Mouse (Mus musculus) G1E (cell line): ENCODE data around the gene Il25. TPM values are rescaled to one million over a fixed set of nuclear protein-coding genes. Genes with fewer than 3 reads are reported as not detected.

Experiments
- ATAC-seq: 2 replicates; pipeline ENCODE4 v1.8.0; 2016; ENCODE audit warnings: mild to moderate bottlenecking; ENCODE audit not compliant: insufficient number of reproducible peaks, poor library complexity, low FRiP score, severe bottlenecking; ENCODE audit errors: extremely low read depth
- DNase-seq: peaks from one replicate; pipeline ENCODE4 v3.0.0; 2012; ENCODE audit warnings: low spot score
- H3K27me3 ChIP-seq: 2 replicates; pipeline ENCODE4 v1.6.1; 2012; ENCODE audit warnings: mild to moderate bottlenecking, low read length, inconsistent platforms; ENCODE audit not compliant: insufficient read depth
- H3K36me3 ChIP-seq: replicated peaks from 2 replicates; pipeline ENCODE3; 2012; ENCODE audit warnings: mild to moderate bottlenecking, inconsistent platforms
- H3K4me1 ChIP-seq: 2 replicates; pipeline ENCODE4 v1.6.1; 2012; ENCODE audit warnings: low read depth, low read length, inconsistent platforms, mixed read lengths; ENCODE audit not compliant: insufficient read depth
- H3K4me3 ChIP-seq: 2 replicates; pipeline ENCODE4 v1.5.1; 2012; ENCODE audit warnings: low read depth, mild to moderate bottlenecking, inconsistent platforms, low read length, moderate library complexity, mixed read lengths
- H3K9me3 ChIP-seq: replicated peaks from 2 replicates; pipeline ENCODE4 v1.6.1; 2012; ENCODE audit warnings: inconsistent platforms
- CTCF ChIP-seq: IDR thresholded peaks from 2 replicates; pipeline ENCODE4 v1.5.1; 2012; ENCODE audit warnings: low read depth, low read length, inconsistent platforms, mixed read lengths
- GATA1 ChIP-seq: IDR thresholded peaks from 2 replicates; pipeline ENCODE4 v1.6.1; 2012; ENCODE audit warnings: borderline replicate concordance, low read length, inconsistent platforms, mixed read lengths
- GATA2 ChIP-seq: IDR thresholded peaks from 2 replicates; pipeline ENCODE4 v1.6.1; 2012; ENCODE audit warnings: low read depth, low read length, inconsistent platforms, borderline replicate concordance
- POLR2AphosphoS5 ChIP-seq: IDR thresholded peaks from 2 replicates; pipeline ENCODE4 v1.6.1; 2012; ENCODE audit warnings: low read depth, low read length, inconsistent platforms; ENCODE audit not compliant: insufficient replicate concordance
- TAL1 ChIP-seq: conservative IDR thresholded peaks from 2 replicates; pipeline ENCODE4 v1.6.1; 2012; ENCODE audit warnings: low read depth, low read length, inconsistent platforms, mixed read lengths
- polyA plus RNA-seq: library from polyadenylated mRNA; stranded (reverse); fragments of >175 nt; gene quantifications from 2 replicates; pipeline ENCODE4 v1.2.3, GENCODE M21; 2012
- total RNA-seq, 2 experiments: library from RNA; stranded (forward) in 1 of 2; stranded (reverse) in 1 of 2; fragments of 200-1000 nt in 1 of 2; fragments of >200 nt in 1 of 2; fragmentation: Nextera tagmentation in 1 of 2; gene quantifications; 2 replicates each; pipeline ENCODE4 v1.2.3; 2014 to 2017

The Il25 gene
- not detected in 2 replicates for total RNA-seq (2014; fragmentation: Nextera tagmentation)
- not detected in 2 replicates for total RNA-seq (2017)
- not detected in 2 replicates for polyA plus RNA-seq

DNA sequence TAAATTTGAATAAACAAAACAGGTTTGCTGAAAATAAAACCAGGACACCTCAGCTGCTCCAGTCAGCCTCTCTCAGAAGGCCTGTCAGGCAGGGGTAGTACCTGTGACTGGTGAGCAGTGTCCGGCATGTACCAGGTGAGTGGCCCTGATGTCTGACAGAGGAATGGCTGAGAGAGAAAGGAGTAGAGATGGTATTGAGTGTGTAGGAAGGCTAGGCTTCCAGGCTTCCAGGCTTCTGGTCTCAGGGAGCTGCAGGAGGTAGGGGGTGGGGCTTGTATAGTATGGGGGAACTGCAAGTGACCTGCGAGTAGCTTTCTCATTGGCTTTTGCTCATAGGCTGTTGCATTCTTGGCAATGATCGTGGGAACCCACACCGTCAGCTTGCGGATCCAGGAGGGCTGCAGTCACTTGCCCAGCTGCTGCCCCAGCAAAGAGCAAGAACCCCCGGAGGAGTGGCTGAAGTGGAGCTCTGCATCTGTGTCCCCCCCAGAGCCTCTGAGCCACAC, at the start of gene Il25:
Gene Il25, plus strand, starts transcription at position 51 of the 506 bp plus-strand sequence.
- ATAC-seq, result no peak
- Histone ChIP-seq H3K4me3 (no peak within 1 kb of the TSS), H3K27me3 (peaks cover 32% of the 10 kb centered on the region), H3K9me3 (no peaks in the 10 kb centered on the region), H3K4me1 (no peaks in the 10 kb centered on the region), H3K36me3 (no peaks in the 10 kb centered on the region)
- DNase-seq, result no peak
- TF ChIP-seq GATA1 (no peak), TAL1 (no peak), GATA2 (no peak), CTCF (no peak), POLR2AphosphoS5 (no peak)

GRCm38 (mm10) chr14:54883154-54884021, 49.1 kb upstream of the Il25 start, which contains the start of the genes Bcl2l2 and Gm20521:
TSS of gene Bcl2l2 (plus strand) at chr14:54883377.
TSS of gene Gm20521 (plus strand) at chr14:54883441.
- Histone ChIP-seq H3K27me3 (no peaks in the 10 kb centered on the region), H3K4me3 (peak within 1 kb of the TSS; percentile 74), H3K9me3 (no peaks in the 10 kb centered on the region), H3K36me3 (peaks cover 36% of the 10 kb centered on the region), H3K4me1 (peaks cover 33% of the 10 kb centered on the region)
- ATAC-seq, result peak; percentile 78
- peak; percentile 78 for DNase-seq
- TF ChIP-seq GATA2 (no peak), CTCF (no peak), POLR2AphosphoS5 (no peak), TAL1 (no peak), GATA1 (no peak)

DNA sequence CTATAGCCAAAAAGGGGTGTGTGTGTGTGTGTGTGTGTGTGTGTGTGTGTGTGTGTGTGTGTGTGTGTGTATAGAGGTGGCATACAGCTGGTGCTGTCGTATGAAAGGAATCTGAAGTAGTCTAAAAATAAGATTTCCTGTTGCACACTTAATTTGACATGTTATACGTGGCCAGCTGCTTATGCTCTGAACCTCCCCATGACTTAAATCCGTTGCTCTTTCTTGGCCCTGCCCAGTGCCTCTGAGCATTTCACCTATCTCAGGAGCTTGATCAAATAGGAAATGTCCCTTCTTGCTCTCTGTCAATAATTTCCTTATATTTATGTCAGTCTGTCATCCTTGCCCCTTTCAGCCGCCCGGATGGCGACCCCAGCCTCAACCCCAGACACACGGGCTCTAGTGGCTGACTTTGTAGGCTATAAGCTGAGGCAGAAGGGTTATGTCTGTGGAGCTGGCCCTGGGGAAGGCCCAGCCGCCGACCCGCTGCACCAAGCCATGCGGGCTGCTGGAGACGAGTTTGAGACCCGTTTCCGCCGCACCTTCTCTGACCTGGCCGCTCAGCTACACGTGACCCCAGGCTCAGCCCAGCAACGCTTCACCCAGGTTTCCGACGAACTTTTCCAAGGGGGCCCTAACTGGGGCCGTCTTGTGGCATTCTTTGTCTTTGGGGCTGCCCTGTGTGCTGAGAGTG, 48.3 kb upstream of the Il25 start:
- DNase-seq, result no peak
- no peak for TF ChIP-seq POLR2AphosphoS5
- TF ChIP-seq TAL1, result no peak
- no peak for TF ChIP-seq GATA2
- no peak for TF ChIP-seq GATA1
- no peak for TF ChIP-seq CTCF
- Histone ChIP-seq H3K36me3 (peaks cover 39% of the 10 kb centered on the region), H3K9me3 (no peaks in the 10 kb centered on the region), H3K27me3 (no peaks in the 10 kb centered on the region), H3K4me1 (peaks cover 33% of the 10 kb centered on the region), H3K4me3 (peak overlapping the region; percentile 74)
- no peak for ATAC-seq

DNA sequence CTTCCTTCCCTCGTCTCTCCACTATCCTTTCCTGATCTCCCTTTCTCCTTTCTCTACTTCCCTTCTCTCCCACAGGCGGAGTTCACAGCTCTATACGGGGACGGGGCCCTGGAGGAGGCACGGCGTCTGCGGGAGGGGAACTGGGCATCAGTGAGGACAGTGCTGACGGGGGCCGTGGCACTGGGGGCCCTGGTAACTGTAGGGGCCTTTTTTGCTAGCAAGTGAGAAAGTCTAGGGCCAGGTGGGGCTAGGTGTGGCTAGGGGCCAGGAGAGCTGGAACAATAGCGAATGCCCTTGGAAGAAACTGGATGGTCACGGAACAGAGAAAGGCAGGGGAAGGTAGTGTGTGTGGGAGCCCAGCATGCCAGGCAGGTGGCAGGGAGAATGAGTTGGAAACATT, 47.2 kb upstream of the Il25 start:
- H3K4me1 ChIP-seq, result peaks cover 33% of the 10 kb centered on the region
- TF ChIP-seq TAL1 (no peak), CTCF (no peak), GATA1 (no peak), GATA2 (no peak), POLR2AphosphoS5 (no peak)
- DNase-seq (no peak), ATAC-seq (no peak)
- peaks cover 39% of the 10 kb centered on the region for H3K36me3 ChIP-seq
- H3K4me3 ChIP-seq, result no peak overlapping the region
- no peaks in the 10 kb centered on the region for H3K9me3 ChIP-seq
- no peaks in the 10 kb centered on the region for H3K27me3 ChIP-seq

DNA sequence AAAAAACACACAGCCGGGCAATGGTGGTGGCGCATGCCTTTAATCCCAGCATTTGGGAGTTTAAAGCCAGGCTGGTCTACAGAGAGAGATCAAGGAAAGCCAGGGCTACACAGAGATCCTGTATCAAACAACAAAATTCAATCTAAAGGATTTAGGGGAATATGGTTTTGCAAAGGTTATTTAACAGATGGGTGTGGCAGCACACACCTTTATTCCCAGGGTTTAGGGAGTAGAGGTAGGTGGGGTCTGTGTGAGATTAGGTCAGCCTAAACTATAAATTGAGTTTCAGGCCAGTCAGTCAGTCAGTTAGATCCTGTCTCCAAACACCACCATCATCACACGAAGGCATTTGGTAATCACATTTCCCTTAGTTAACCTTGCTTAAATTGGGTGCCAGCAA, 40.3 kb upstream of the Il25 start, which contains the start of gene Pabpn1:
Gene Pabpn1, plus strand, starts transcription at position 301 of the 400 bp plus-strand sequence.
- H3K4me3 ChIP-seq, result peak within 1 kb of the TSS; percentile 80
- ATAC-seq (no peak), DNase-seq (no peak)
- H3K36me3 ChIP-seq, result peaks cover 43% of the 10 kb centered on the region
- peaks cover 28% of the 10 kb centered on the region for H3K4me1 ChIP-seq
- H3K27me3 ChIP-seq, result no peaks in the 10 kb centered on the region
- TF ChIP-seq GATA1 (no peak), TAL1 (no peak), CTCF (no peak), GATA2 (no peak), POLR2AphosphoS5 (no peak)
- H3K9me3 ChIP-seq, result no peaks in the 10 kb centered on the region
